Mouse (Mus musculus): ENCODE results near the gene Klhl13.

Gene Klhl13

DNA sequence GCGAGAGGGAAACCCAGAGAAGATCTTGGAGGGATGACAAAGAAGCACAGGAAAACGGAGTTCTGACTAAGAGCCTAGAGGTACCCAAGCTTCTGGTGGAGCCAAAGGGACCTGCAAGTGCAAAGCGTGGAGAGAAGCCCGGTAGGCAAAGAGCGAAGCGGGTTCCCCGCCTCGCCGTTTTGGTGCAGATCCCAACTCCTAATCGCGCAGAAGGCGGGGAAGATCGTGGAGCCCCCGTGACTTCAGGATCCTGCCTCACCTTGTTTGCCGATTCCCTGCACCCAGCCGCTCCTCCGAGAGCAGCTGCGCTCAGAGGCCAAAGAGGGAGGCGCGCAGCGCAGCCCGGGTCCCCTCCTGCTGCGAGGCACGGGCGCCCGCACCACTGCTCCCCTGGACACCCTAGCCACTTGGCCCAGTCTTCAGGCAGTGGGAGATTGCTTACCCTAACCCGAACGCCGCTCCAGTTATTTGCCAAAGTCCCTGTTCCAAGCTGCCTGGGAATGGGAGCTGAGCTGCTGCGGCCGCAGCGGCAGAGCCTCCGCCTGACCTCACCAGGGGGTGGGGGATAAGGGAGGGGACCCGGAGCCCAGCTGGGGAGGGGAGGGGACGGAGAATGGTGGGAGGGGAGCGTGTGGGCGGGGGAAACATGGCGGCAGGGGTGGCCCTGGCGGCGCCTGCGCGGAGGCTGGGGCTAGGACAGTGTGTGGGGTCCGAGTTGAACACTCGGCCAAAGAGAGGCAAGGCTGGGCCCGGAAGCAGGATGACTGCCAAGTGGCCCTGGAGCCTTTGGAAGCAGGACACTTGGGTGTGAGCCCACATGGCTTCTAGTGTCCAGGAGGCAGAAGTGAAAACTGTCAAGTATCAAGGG lies at the start of gene Klhl13:
TSS of gene Klhl13 (minus strand) at position 569 of the 868 bp plus-strand sequence.
- DNase-seq (ENCODE audit: low spot score): no peak

DNA sequence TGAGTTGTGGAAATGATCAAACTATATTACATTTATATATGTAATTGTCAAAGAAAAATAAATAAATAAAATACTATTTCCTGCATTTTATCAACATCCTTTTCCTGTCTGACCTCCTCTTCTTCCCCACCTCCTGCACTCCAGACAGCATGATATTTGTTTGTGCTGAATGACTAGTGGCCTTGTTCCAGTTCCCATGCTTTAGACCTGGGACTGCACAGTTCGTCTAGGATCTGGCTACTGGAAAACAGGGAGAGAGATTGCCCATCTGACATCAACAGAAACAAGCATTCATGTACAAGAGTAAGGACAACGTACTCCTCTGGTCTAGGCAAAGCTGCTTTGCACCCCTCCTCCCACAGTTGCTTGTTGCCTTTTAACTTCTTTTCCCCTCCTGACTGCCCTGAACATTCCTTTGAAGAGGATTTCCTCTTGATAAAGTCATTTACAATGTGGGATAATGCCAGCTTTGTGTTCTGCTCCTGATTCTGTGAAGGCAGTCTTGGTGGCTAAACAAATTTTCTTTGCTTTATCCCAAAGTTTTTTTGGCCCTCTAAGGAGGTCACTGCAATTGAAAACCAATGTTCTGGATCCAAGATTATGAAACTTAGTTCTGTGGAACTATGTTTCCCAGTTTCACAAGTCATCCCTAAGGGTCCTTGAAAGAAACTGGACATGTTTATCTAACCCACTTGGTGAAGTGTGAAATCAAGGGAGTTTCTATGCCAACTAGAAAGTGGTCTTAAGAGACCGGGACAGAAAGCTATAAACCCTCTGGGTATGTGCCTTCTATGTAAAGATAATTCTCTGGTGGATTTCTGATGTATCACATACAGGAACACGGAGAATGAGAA lies 44.6 kb upstream of the Klhl13 start:
- DNase-seq (ENCODE audit: low spot score): no peak

DNA sequence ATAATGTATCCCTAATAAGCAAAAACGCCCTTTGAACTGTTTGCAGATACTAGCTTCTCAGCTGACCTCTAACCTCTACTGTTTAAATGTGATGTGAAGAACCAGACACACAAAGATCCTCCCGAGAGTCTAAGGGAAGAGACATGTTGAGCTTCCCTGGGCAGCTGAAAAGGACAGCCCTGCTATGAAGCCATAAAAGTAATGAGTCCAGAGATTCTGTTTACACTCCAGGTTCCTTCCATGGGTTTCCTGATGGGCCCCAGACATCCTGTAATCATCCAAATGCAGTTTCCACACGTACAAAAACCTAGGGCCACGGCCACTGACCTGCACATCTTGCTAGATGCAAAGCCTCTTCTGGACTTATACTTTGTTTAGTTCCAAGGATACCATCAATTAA lies 23.8 kb upstream of the Klhl13 start:
- no peak for DNase-seq (ENCODE audit: low spot score)

DNA sequence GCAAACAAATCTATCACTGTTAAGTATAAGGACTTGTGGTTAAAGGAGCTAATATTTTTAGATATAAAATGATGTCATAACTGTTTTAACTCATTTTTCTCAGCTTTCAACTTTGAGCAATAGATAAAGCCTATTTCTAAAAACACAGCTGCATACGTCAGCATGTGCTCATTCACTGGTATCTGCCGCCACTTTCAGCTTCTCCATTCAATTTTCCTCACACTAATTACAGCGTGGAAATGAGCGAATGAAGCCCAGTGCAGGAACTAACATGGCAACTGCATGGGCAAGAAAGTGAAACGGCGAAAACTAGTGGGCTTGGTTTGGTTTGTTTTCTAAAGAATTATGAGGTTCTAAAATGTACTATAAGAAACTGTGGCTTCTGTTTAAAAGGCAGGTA lies 1.4 kb downstream of the Klhl13 start:
- no peak for DNase-seq (ENCODE audit: low spot score)

DNA sequence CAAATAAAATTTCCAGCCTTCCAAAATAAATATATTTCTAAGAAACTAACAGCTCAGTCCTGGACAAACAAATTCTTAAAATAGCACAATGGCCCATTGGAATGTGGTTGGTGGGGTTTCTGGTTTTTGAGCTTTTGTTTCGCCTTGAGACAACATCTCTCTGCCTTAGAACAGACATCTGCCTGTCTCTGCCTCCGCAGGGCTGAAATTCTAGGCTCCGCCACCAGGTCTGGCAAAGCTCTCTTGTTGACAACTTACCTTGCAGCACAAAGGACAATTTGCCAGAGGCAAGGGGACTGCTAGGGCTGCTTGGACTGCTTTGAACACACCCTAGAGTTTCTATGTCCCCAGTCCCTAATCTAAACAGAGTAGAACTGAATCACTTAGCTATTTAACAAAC lies 4.4 kb downstream of the Klhl13 start:
- DNase-seq (ENCODE audit: low spot score): no peak

DNA sequence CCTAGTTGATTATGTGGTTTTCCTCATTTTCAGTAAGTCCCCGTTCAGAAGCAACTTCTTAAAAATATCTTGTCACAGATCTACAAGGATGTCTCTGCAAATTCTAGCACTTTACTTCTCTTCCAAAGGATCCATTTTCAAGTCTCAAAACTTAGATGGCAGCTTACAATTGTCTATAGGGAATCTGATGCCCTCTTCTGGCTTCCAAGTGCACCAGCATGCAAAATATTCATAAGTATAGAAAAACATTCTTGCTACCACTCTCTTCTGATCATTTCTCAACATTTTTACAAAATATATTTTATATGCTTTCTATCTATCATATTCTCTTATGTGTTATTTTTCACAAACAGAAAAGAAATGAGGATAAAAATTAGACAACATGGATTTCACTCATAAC lies 14.8 kb downstream of the Klhl13 start:
- no peak for DNase-seq (ENCODE audit: low spot score)

DNA sequence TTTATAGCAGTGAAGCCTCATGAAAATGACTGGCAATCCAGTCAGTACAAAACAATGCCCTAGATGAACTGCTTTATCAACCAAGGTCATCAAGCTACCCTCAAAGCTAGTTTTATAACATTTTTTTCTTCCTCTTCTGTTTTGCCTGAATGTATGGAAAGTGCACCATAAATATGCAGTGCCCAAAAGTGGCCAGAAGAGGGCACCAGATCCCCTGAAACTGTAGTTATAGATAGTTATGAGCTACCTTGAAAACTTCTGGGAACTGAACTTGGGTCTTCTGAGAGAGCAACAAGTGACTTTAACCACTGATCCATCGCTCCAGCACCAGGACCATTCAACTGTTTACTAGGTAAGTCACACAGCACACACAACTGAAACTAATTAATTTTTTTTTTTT lies 36.8 kb downstream of the Klhl13 start:
- DNase-seq (ENCODE audit: low spot score): no peak

DNA sequence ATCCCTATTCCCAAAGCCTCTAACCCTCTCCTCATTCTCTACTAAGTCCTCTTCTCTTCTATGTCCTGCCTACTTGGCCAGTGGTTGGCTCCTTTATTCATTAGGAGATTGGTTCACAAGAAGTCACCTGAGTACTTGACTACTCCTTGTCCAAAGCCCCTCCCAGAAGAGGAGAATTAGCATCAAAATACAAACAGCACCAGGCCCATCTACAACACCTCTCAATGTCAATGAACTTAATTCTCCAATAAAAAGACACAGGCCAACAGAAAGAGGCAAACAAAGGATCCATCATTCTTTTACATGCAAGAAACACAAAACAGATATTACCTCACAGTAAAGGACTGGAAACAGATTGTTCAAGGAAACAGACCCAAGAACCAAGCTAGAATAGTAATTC lies 46.0 kb downstream of the Klhl13 start:
- DNase-seq (ENCODE audit: low spot score): no peak

DNA sequence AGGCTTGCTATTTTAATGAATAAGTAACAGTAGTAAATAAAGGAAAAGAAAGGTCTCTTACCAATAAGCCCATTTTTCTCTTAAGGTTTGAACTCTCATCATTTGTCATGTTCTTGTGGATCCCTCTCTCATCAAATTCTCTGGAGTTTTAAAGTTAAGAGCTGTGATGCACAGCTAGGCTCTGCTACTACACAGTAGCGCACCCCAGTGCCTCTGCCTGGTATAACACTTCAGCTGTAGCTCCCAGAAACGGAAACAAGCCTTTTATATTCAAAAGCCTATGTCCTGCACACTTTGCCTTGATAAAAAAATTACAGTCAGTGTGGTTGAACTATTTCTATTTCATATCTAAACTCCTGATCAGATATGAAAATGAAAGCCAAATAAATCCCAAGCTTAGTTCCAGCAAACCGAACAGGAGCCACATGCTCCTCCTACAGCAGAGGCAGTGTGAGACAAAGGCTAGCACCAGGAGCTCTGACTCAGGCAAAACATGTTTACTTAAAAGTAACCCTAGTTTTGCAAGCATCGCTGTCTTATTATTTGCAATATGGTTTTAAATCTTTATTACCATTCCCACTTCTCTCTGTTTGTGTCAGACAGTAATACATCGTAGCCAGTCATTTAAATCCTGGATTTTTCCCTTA lies 68.8 kb downstream of the Klhl13 start:
- no peak for DNase-seq (ENCODE audit: low spot score)

DNA sequence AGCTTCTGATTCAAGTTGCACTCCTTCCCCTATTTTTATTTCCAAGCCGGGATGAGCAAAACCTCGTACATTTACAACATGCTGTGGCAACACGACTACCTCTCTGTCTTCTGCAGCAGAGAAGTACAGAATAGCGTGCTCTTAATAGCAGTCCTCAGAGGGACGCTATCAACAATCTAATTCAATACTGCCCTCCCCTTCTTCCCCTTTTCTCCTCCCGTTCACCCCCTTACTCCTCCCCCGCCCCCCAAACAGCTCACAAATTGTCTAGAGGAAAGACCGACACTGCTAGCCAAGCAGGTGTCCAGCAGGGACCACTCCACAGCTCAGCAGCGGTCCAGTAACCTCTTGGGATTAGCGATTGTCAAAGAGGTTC lies 79.5 kb downstream of the Klhl13 start:
- DNase-seq (ENCODE audit: low spot score): no peak

DNA sequence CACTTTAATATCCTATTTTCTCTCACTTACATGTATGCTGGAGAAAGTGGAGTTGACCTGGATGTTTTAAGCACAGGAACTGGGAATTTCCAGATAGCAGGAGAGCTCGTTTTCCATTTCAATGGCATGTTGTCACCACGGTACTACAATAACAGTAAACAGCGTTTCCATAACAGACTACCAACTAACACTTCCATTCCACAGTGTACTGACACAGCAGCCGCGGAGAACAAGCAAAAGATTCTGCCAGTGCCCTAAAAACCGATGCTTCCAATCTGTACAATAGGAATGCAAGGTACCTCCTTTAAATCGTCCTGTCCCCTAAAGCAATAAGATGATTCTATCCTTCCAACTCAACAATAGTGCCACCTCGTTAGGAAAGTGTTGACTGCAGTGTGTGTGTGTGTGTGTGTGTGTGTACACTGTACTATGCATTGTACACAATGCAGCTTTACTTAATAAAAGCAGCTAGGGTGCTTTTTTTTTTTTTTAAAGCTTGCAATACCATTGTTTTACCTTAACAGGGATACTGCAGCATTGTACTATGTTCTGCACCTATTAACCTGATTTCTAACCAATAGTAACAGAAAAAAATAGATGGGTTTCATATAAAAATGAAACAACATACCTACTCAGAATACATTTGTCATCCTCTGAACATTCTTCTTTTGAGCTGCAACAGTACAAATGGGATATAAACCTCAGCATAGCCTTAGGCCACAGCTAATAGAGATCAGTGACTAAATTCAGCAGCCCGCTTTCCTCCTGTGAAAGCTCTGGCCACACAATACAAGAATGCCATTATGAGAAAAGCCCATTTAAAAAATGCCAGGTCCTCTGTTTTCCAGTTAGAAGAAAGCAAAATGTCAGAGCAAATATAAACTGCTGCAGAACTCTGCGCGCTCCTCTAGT lies 80.1 kb downstream of the Klhl13 start:
- no peak for DNase-seq (ENCODE audit: low spot score)

DNA sequence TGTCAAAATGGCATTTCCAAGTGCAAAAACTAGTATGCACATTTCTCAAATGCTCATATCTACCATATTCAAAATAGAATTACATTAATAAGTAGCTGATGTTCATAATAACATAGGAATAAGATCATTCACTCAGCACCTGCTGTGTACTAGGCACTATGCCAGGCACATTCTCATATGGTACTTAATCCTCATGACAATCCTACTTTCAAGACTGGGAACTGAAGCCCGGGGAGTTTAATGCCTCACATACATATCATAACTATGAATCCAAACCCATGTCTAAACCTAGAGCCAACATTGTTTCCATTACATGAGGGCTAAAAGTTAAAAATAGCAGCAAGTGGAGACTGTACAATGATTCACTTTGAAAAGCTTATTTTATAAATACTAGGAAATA lies 97.3 kb downstream of the Klhl13 start:
- DNase-seq (ENCODE audit: low spot score): no peak

DNA sequence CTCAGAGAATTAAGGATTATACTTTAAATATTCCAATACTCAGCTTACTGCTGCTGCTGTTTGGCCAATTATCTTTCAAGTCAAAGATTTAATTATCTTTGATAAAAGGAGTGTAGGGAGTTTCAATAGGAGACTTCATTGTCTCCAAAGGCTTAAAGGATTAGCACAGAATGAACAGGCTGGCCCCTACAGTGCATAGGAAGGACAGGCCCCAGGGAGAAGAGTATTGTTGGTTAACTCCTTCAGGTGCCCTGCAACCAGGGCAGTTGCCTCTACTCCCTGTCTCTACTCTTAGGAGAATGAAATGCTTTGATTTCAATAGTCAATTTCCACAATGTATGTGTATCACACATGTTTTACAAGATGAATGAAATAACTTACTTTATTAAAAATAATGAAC lies 116.1 kb downstream of the Klhl13 start:
- no peak for DNase-seq (ENCODE audit: low spot score)

All from spleen, adult 12 weeks (tissue).